Mouse (Mus musculus): ENCODE measurements around the gene 4930507D05Rik. TPM values are rescaled to one million over a fixed set of nuclear protein-coding genes. Genes with fewer than 3 reads are reported as not detected.

4930507D05Rik gene
- 0.07 and 0.10 TPM in 2 replicates for polyA plus RNA-seq (2012; rRNA removed)

DNA sequence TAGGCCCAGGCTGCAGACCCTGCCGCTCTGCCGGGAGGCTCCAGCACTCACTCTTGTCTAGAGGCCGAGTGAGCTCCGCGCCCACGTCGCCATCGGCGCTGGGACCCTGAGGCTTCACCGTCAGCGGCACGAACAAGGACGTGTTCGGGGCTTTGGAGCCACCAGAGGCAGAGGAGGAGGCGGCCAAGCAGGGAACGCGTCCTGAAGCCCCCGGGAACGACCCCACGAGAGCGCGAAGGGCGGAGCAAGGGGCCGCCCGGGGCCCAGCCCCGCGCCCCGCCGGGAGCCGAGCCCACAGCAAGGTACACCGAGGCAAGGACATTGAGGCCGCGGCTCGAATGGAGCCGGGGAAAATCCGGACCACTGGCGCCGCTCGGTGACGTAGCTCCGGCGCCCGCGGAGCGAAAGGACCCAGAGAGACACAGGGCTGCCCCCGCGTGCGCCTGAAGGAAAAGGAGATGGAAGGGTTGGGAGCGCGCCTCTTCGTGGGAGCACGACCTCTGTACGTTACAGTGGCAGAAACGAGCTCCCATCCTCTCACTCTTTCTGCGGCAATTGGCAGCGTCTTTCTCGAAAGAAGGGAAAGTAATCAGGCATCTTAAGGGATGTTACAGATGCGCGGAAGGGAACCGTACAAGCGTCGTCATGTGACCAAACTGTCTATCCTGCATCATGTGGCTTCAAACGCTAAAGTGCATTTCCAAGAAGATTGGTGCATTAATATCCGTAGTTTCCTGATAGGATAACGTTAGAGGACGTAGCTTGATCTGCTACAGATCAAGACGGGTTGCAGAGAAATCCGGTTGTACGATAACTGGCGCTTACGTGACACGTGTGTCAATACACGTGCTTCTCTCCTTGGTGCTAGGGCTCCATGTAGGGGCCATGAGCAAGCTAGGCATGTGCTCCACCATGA is at the start of gene 4930507D05Rik, which contains the start of gene Supv3l1:
Gene 4930507D05Rik (plus strand): TSS at position 126 of the 916 bp plus-strand sequence.
Gene Supv3l1 (minus strand): TSS at position 375 of the 916 bp plus-strand sequence.

DNA sequence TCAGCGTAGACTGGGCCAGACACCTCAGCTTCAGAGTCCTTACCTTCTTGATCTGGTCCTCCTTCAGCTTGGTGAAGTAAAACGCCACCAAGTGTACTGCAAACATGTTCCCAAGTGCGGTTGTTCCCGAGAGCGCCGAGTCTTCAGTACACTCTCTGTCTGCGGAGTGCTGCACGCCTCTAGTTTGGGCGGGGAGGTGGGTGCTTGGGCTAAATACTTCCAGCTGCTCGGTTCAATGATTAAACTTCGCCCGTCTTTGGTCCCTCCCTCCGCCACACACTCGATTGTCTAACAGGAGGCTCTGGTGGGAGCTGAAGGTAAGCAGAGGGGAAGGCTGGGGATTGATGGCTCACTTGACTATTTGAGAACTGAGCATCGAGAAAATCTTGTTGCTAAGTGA is 27.0 kb upstream of the 4930507D05Rik start, which contains the start of gene Hkdc1:
Gene Hkdc1 (minus strand): TSS at position 237 of the 400 bp plus-strand sequence.

DNA sequence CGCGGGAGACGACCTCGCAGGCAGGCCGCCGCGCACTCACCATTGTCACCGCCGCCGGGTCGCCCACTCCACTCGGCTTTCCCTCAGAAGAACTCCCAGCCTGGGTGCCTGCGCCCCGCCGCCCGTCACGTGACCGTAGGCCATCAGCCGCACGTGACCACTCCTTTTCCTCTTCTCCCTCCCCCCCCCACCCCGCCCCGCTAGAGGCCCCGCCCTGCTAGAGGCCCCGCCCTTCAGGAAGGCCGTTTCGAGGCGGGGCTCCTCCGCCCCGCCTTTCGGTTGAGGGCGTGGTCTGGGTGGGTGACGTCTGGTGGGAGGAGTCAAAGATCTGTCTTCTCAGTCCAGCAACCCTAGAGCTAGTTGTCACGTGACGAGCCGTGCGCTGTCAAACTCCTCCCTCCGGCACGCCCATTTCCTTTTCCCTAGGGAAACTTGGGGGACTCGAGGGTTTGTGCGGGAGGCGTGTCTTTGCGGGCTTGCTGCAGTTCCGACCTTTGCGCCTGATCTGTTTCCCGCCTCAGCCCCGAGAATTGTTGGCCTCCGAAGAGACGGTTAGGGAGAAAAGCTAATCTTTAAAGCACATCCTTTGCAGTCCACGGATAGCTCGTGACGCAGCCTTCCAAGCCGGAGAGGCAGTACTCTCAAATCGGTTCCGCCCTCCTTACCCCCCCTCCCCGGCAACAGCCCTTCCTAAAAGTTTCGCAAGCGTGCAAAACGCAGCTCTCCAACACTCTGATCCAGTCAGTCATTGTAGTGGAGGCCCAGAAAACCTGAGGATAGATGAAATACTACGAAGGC is 37.5 kb downstream of the 4930507D05Rik start, which contains the start of gene Vps26a:
Gene Vps26a (minus strand): TSS at position 188 of the 798 bp plus-strand sequence.

Other genes starting within 250 kb of the 4930507D05Rik start
- gene Tspan15, start 218.2 kb upstream of the 4930507D05Rik start, polyA plus RNA-seq (2012; rRNA removed) = 6.8 and 7.6 TPM in 2 replicates
- 0.02 and 0.08 TPM in 2 replicates for gene Tacr2, start 197.1 kb upstream of the 4930507D05Rik start, polyA plus RNA-seq (2012; rRNA removed)
- 34.5 and 38.8 TPM in 2 replicates for gene Hk1, start 69.6 kb upstream of the 4930507D05Rik start, polyA plus RNA-seq (2012; rRNA removed)
- gene Hkdc1, start 27.0 kb upstream of the 4930507D05Rik start, polyA plus RNA-seq (2012; rRNA removed) = 5.5 and 9.4 TPM in 2 replicates
- 11.2 and 12.8 TPM in 2 replicates for gene Supv3l1, start 249 bp downstream of the 4930507D05Rik start, polyA plus RNA-seq (2012; rRNA removed)
- gene Vps26a, start 37.3 kb downstream of the 4930507D05Rik start, polyA plus RNA-seq (2012; rRNA removed) = 12.8 and 13.8 TPM in 2 replicates
- 34.0 and 35.3 TPM in 2 replicates for gene Srgn, start 78.0 kb downstream of the 4930507D05Rik start, polyA plus RNA-seq (2012; rRNA removed)
- gene Kif1bp, start 129.0 kb downstream of the 4930507D05Rik start, polyA plus RNA-seq (2012; rRNA removed) = 7.9 and 8.2 TPM in 2 replicates
- gene Ddx21, start 152.8 kb downstream of the 4930507D05Rik start, polyA plus RNA-seq (2012; rRNA removed) = 16.1 and 16.3 TPM in 2 replicates
- 21.7 and 26.8 TPM in 2 replicates for gene Ddx50, start 201.7 kb downstream of the 4930507D05Rik start, polyA plus RNA-seq (2012; rRNA removed)